Mouse (Mus musculus) G1E (cell line): Measurements from ENCODE around the gene C1qbp. TPM values are rescaled to one million over a fixed set of nuclear protein-coding genes. Genes with fewer than 3 reads are reported as not detected.

Experiments used
- ATAC-seq: 2 replicates; pipeline ENCODE4 v1.8.0; 2016; ENCODE audit warnings: mild to moderate bottlenecking; ENCODE audit not compliant: insufficient number of reproducible peaks, poor library complexity, low FRiP score, severe bottlenecking; ENCODE audit errors: extremely low read depth
- DNase-seq: peaks from one replicate; pipeline ENCODE4 v3.0.0; 2012; ENCODE audit warnings: low spot score
- H3K27me3 ChIP-seq: 2 replicates; pipeline ENCODE4 v1.6.1; 2012; ENCODE audit warnings: mild to moderate bottlenecking, low read length, inconsistent platforms; ENCODE audit not compliant: insufficient read depth
- H3K36me3 ChIP-seq: replicated peaks from 2 replicates; pipeline ENCODE3; 2012; ENCODE audit warnings: mild to moderate bottlenecking, inconsistent platforms
- H3K4me1 ChIP-seq: 2 replicates; pipeline ENCODE4 v1.6.1; 2012; ENCODE audit warnings: low read depth, low read length, inconsistent platforms, mixed read lengths; ENCODE audit not compliant: insufficient read depth
- H3K4me3 ChIP-seq: 2 replicates; pipeline ENCODE4 v1.5.1; 2012; ENCODE audit warnings: low read depth, mild to moderate bottlenecking, inconsistent platforms, low read length, moderate library complexity, mixed read lengths
- H3K9me3 ChIP-seq: replicated peaks from 2 replicates; pipeline ENCODE4 v1.6.1; 2012; ENCODE audit warnings: inconsistent platforms
- CTCF ChIP-seq: IDR thresholded peaks from 2 replicates; pipeline ENCODE4 v1.5.1; 2012; ENCODE audit warnings: low read depth, low read length, inconsistent platforms, mixed read lengths
- GATA1 ChIP-seq: IDR thresholded peaks from 2 replicates; pipeline ENCODE4 v1.6.1; 2012; ENCODE audit warnings: borderline replicate concordance, low read length, inconsistent platforms, mixed read lengths
- GATA2 ChIP-seq: IDR thresholded peaks from 2 replicates; pipeline ENCODE4 v1.6.1; 2012; ENCODE audit warnings: low read depth, low read length, inconsistent platforms, borderline replicate concordance
- POLR2AphosphoS5 ChIP-seq: IDR thresholded peaks from 2 replicates; pipeline ENCODE4 v1.6.1; 2012; ENCODE audit warnings: low read depth, low read length, inconsistent platforms; ENCODE audit not compliant: insufficient replicate concordance
- TAL1 ChIP-seq: conservative IDR thresholded peaks from 2 replicates; pipeline ENCODE4 v1.6.1; 2012; ENCODE audit warnings: low read depth, low read length, inconsistent platforms, mixed read lengths
- polyA plus RNA-seq: library from polyadenylated mRNA; stranded (reverse); fragments of >175 nt; gene quantifications from 2 replicates; pipeline ENCODE4 v1.2.3, GENCODE M21; 2012
- total RNA-seq, 2 experiments: library from RNA; stranded (forward) in 1 of 2; stranded (reverse) in 1 of 2; fragments of 200-1000 nt in 1 of 2; fragments of >200 nt in 1 of 2; fragmentation: Nextera tagmentation in 1 of 2; gene quantifications; 2 replicates each; pipeline ENCODE4 v1.2.3; 2014 to 2017

C1qbp gene
- total and polyA plus RNA-seq, 3 experiments = 75.2 to 753 (median 271) TPM

DNA sequence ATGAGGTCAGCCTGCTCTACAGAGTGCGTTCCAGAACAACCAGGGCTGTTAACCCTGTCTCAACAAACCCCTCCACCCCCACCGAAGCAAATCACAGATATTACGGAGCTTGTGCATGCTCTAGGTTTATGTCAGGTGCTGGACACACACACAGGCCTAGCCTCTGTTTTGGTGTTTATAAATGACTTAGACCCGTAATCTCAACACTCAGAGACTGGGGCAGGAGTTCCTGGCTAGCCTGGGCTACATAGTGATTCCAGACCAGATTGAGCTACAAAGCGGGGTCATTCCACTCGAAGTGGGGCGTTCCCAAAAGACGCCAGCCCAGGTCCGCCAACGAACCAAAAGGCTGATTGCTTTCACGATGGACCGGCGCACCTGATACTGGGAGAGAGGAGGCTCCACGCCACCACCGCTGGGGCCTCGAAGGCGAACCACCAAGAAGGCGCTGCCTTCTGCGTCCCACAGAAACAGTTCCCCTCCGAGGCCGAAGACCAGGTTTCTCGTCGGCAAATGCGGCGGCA, 13.5 kb downstream of the C1qbp start:
- H3K4me3 ChIP-seq = peak overlapping the region; percentile 97
- TF ChIP-seq POLR2AphosphoS5 (no peak), GATA1 (no peak), CTCF (no peak), GATA2 (no peak)
- no peaks in the 10 kb centered on the region for H3K27me3 ChIP-seq
- no peak for ATAC-seq
- peaks cover 60% of the 10 kb centered on the region for H3K36me3 ChIP-seq
- peaks cover 46% of the 10 kb centered on the region for H3K4me1 ChIP-seq
- H3K9me3 ChIP-seq = peaks cover 4% of the 10 kb centered on the region; the same call in 1 of the 2 replicates
- DNase-seq = no peak

DNA sequence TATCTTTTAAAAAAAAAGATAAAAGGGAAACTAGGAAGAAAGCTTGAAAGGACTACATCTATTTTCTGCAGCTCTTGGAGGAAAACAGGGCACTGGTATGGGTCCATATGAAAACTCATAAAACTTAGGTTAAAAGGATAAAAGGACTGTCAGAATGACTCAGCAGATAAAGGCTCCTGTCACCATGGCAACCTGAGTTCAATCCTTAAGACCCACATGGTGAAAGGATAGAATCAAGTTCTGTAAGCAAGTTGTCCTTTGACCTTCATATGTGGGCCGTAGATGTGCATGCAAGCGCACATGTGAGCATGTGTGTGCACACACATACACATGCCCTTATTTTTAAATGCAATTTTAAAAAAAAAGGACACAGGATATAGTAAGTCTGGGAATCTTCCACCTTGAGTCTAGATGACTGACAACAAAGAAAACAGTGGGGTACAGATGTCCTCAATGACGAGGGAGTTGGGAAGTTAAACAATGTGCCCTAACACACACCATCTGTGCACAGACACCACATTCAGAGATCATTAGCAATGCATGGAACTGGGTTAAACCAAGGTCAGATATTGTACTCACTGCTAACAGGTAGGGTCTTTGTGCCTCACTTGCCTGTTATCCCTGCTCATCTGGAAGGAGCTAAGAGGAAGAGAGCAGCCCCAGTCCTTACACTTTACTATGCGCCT, 18.5 kb downstream of the C1qbp start:
- TF ChIP-seq TAL1 = no peak
- no peak for TF ChIP-seq GATA2
- TF ChIP-seq POLR2AphosphoS5 = no peak
- no peak for TF ChIP-seq CTCF
- no peak for TF ChIP-seq GATA1
- no peak for ATAC-seq
- H3K9me3 ChIP-seq = no peaks in the 10 kb centered on the region
- H3K36me3 ChIP-seq = peaks cover 80% of the 10 kb centered on the region
- no peak overlapping the region for H3K4me3 ChIP-seq
- H3K4me1 ChIP-seq = peaks cover 27% of the 10 kb centered on the region
- no peak for DNase-seq
- H3K27me3 ChIP-seq = no peaks in the 10 kb centered on the region

DNA sequence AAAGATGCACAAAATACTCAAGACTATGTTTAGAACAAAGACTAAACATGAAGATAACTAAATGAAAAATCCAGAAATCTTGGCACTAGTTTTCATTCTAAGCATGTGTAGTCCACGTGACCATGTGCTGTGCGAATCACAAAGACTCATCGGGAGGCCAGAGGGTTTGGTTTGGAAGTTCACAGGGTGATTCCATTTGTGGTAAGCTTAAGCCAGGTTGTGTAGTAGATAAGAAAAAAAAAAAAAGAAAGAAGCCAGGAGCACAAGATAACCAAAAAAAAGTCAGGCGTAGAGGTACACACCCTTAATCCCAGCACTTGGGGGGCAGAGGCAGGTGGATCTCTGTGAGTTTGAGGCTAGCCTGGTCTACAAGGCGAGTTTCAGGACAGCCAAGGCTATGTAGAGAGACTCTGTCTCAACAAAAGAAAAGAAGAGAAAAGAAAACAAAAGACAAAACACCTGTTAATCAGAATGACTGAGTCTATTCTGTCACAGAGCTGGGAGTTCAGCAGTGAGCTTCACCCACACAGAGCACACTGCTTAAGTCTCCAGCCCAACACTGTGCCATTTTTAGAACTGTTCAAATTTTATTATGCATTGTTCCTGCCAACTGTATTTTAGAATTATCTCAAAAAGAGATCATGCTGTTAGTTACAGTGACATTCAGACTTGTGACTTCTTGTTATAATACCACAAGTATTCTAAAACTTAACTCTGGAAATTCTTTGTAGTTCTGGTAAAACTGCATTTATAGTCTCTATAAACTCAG, 21.9 kb downstream of the C1qbp start:
- Histone ChIP-seq H3K27me3 (no peaks in the 10 kb centered on the region), H3K4me3 (no peak overlapping the region), H3K9me3 (no peaks in the 10 kb centered on the region), H3K36me3 (peaks cover 96% of the 10 kb centered on the region), H3K4me1 (peaks cover 20% of the 10 kb centered on the region)
- peak; percentile 34; the same call in 1 of the 2 replicates for ATAC-seq
- DNase-seq = no peak
- TF ChIP-seq TAL1 (peak; percentile 33; the same call in 1 of the 2 replicates), POLR2AphosphoS5 (no peak)

- peaks cover 2% of the 10 kb centered on the region; the same call in 1 of the 2 replicates for H3K4me1 ChIP-seq
- no peaks in the 10 kb centered on the region for H3K9me3 ChIP-seq
- H3K4me3 ChIP-seq = no peak overlapping the region
- TF ChIP-seq POLR2AphosphoS5 = no peak
- TF ChIP-seq GATA1 = no peak
- no peak for TF ChIP-seq TAL1
- no peak for TF ChIP-seq GATA2
- TF ChIP-seq CTCF = no peak
- DNase-seq (no peak), ATAC-seq (no peak)
- H3K36me3 ChIP-seq = peaks cover 96% of the 10 kb centered on the region
- H3K27me3 ChIP-seq = no peaks in the 10 kb centered on the region
These were observed 28.1 kb downstream of the C1qbp start for GRCm38 (mm10) chr11:70954711-70955110.

GRCm38 (mm10) chr11:70944935-70945817, 37.6 kb downstream of the C1qbp start:
- no peak for ATAC-seq
- TF ChIP-seq GATA1 (no peak), POLR2AphosphoS5 (no peak), TAL1 (no peak), GATA2 (no peak), CTCF (no peak)

More at GRCm38 (mm10) chr11:70944935-70945817, 37.6 kb downstream of the C1qbp start:
- H3K4me1 ChIP-seq = peaks cover 4% of the 10 kb centered on the region; the same call in 1 of the 2 replicates
- DNase-seq = no peak
- H3K36me3 ChIP-seq = peaks cover 94% of the 10 kb centered on the region
- no peaks in the 10 kb centered on the region for H3K9me3 ChIP-seq
- H3K27me3 ChIP-seq = no peaks in the 10 kb centered on the region
- H3K4me3 ChIP-seq = no peak overlapping the region
